Mouse (Mus musculus) cerebral cortex, adult 2 months (tissue): ENCODE measurements around the gene H2afb2.

Source experiments
- whole genome bisulfite sequencing: fragments of 180-500 bp; shearing (Covaris S2); methylation state at CpG from one replicate; pipeline ENCODE4 v1.1.7; 2018; 5-methylcytosine and 5-hydroxymethylcytosine counted together

The H2afb2 gene

DNA sequence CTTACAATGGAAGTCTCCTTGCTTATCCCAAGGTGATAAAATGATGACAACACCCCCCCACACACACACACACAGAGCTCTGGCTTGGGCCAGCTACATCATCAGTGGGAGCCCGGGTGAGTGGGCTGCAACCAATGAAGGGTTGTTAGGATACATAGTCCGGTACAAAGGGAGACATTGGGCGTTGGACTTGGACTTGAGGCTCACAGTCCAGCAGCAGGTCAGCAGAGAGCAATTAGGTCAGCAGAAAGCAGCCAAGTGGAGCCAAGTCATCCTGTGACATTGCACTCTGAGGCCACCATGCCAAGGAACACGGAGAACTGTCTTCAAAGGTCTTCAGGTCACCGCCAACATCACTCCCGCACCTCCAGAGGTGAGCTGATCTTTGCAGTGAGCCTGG, at the start of gene H2afb2:
Gene H2afb2, plus strand, starts transcription at position 301 of the 400 bp plus-strand sequence.
- WGBS, result 85% methylated on average over 6 of the region's 6 CpGs
